Mouse (Mus musculus) mouse embryonic stem cell (cell line): ENCODE results near the gene Klhdc7b.

Experiments used
- in situ Hi-C, 2 experiments: fragments of 300-500 bp; cut with MboI; formaldehyde crosslinking; loops; 1 replicate in 1 of 2; 3 replicates in 1 of 2; pipeline ENCODE4 v1.14.3; 2019 to 2020; ENCODE audit warnings: low sequenced_read_pairs in 2 of 2, low pct_unique_long_range_greater_than_20kb in 1 of 2, mixed read lengths in 1 of 2; ENCODE audit not compliant: unreplicated experiment in 1 of 2

Gene Klhdc7b

DNA sequence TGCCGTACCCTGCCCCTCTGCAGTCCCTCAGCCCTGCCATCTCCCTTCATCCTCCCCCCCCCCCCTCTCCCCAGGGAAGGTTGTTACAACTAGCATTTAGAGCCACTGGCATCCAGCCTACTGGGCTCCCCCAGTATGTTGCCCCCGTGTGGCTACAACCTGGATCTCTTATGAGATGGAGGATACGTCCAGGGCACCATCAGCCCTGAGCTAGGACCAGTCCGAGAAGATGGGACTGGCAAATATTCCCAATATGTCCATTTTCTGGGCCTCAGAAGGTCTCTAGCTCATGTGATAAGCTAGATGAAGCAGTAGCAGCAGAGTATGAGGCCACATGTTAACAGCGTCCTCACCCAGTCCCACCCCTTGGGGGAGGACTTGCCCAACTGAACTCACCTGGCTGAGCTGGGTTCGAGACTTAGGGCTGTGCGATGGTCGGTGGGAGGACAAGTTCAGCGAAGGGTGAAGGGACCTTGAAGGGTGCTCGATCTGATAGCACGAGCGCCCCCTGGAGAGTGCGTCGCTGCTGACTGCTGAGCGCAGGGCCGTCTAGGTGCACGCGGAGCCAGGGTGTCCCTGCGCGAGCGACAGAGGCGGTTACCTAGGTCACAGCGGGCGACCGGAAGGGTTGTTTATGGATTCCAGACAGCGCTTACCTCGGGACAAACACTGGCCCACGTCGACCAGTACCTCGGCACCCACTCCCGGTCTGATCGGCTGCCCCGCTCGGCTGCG lies 11.5 kb upstream of the Klhdc7b start:
- in situ Hi-C loops, result no loop called here

DNA sequence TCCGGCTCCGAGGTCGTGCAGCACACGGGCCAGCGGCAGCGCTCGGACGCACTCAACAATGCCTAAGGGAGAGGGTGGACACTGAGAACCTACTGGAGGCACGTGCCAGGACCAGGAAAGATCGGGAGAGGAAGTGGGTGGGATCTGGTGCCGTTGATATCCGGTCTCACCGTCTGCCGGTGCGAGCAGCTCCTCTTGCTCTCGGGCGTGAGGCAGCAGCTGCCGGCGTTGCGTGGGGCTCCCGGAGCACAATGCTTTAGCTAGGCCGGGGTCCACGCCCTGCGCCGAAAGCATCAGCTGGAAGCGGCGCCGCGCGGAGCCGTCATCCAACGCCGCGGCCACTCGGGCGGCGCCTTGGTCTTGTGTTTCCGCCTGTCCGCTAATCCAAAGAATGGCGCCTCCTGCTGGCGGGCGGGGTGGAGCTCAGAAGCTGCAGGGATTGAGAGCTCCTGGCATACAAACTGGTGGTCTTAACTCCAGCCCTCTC lies 10.9 kb upstream of the Klhdc7b start, which contains the start of gene Sco2:
Sco2 (minus strand) TSS at position 85 of the 487 bp plus-strand sequence.
- in situ Hi-C loops, result no loop called here

DNA sequence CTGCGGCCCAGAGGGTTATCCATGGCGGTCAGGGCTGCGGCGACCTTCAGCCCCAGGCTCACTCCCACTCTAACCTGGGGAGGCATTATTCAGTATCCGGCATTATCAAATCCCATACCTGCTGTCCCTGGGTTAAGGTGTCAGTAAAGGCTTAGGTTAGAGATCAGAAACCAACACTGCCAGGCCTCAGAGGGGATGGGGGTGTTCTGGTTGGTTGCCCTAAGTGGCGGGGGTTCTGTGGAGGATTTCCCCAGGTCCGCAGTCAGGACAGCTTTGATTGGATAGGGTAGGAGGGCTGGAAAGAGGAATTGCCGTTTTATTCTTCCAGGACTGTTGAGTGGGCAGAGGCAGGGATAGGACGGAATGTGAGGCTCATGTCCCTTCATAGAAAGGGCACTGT lies 10.4 kb upstream of the Klhdc7b start:
- in situ Hi-C loops, result no loop called here

DNA sequence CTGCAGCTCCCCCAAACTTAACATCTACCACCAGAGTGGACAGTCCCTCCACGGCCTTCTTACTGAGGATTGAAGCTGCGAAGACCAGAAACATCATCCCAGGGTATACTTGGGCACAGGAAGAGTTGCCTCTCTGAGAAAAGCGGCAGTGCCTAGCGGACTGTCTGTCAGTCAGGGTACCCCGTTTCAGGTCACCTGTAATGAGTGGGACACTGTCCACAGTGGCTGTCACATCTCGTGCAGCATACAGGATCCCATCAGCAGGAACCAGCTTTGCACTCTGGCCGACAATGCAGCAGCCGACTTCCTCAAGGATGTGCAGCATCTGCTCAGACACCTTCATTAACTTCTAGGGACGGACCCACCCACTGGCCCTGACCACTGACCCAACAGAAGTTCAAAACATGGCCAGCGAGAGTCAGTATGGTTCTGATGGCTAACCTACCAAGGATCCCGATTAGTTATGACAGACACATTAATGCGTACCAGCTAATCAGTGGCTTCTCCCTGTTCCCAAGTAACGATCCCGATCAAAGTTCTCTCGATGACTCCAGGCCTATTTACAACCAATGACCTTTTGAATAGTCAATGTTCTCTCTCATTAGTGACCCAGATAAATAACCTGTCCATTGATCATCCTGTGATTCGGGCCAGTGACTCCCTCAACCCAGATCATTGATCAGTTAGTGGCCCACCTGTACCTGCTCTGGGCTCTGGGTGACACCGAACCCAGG lies 9.7 kb upstream of the Klhdc7b start:
- in situ Hi-C loops, result no loop called here

DNA sequence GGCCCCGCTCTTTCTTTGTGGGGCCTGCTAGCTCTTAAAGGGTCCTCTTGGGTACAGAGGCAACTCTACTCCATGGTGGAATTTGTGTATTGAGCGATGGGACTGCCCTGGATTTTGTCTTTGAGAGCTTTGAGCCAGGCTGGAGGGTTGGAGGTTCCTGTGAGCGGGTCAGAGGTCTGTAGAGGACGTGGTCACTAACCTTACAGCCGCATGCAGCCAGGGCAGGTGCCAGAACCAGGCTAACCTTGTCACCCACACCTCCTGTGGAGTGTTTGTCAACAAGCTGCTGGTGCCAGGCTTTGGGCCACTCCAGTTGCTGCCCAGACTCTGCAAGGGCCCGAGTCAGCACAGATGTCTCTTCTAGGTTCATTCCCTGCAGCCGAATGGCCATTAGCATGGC lies 8.7 kb upstream of the Klhdc7b start:
- in situ Hi-C loops, result no loop called here

DNA sequence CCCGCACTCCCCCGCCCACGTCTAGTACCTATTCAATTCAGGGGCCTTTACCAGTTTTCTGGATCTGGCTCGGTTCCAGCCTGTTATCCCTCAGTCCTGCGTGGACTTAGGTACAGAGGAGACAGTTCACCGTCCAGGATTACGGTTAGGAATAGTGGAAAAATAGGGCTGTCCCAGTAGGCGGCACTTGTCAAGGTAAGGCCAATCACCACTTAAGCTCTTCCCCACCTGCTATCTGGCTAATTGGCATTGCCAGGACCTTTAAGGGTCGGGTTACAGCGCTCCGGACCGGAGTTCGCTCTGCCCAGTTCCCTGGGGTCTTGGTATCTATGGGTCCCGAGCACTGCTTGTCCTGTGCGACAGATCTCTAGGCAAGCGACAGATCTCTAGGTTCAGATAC lies 7.8 kb upstream of the Klhdc7b start, which contains the start of gene Tymp:
Tymp (minus strand) TSS at position 83 of the 400 bp plus-strand sequence.
- in situ Hi-C loops, result no loop called here

DNA sequence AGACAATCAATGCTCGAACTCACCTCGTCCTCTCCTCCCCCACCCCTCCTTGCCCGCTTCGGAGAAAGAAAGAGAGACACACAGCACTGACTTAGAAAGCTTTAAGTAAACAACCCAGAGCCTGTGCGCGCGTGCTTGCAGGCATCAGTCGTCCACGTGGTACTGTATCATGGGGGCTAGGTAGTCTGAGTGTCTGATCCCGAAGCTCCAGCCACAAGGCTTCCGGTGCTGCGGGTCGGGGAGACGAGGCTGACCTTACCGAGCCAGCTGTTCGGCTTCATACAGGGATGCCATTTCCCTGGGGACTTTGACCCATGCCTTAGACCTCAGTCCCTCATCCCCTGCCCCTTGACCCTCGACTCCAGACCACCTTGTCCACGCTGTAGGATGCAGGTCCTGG lies 7.4 kb upstream of the Klhdc7b start:
- in situ Hi-C loops, result no loop called here

DNA sequence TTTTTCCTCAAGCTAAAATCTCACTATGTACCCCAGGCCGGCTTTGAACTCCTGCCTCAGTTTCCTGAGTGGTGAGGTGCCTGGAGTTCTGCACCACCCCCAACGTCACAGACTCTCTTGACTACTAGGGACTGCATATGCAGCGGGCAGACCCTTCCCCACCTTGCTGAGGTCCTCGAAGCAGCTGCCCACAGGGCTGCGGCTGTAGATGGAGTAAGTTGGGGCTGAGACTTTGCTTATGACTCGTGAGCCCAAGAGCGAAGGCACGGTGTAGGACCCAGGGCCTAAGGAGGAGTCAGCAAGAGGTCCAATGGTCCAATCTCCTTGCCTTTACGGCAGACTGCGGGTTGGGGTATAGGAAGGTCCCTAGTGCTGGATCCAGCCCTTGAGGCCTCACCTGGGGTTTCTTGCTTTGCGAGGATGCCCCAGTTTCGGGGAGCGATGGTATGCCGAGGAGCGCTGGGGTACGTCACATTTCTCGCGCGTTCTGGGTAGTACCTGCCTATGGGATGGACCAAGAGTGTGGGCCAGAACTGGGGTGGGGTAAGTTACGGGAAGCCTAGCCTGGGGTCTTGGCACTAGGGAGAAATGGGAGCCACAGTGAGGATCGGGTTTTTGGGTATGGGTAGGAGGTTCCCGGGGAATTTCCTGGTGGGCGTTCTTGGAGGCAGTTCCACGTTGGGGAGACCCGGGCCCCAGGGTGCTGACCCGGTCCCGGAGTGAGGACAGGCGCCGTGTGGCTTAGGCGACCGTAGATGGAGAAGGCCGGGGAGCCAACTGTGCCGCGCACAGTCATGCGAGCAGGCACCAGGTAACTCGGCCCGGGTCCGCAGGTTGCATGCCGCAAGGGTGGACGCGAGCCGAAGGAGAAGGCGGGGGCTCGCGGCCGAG lies 6.5 kb upstream of the Klhdc7b start:
- in situ Hi-C loops, result no loop called here

DNA sequence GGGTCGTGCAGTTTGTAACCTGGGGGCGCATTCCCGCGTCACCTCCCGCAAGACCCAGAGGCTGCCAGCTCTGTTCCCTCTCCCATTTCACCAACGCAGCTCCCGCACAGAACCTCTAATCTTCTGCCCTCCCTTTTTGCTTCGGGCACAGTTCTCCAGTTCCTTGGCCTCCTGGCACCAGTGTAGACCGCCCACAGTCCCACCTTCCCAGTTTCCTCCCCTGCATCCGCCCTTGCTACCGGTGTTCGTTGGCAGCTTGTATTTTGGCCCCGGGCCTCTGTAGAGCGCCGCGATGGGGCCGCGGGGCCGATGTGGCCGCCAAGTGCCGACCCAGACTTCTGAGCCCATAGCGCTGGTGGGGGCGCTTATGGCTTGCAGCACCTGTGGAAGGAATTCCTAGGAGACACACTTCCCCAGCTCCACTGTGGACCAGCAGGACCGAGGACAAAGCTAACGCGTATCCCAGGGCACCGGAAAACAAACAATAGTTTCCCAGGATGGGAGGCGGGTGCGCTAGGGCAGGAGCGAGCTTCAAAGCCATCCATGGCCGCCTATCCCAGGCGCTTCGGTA lies 5.8 kb upstream of the Klhdc7b start, which contains the start of gene Odf3b:
Odf3b (minus strand) TSS at position 452 of the 571 bp plus-strand sequence.
- in situ Hi-C loops, result no loop called here

DNA sequence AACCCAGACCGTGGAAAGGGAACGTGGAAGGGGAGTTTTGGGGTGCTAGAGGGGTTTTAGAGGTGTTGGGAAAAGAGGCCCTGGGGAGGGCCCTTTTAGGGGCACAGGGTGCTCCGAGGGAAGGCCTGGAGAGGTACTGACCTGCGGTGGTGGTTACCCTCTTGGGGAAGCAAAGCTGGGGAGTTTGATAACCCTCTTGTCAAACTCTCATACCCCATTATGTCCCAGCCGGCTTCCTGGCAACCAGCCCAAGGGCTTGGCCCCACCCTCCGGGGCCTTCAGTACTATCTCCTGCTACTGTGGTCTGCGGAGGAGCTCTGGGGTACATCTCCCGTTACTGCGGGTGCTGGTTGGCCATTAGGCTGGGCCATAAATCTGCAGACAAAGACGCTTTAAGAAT lies 5.3 kb upstream of the Klhdc7b start:
- in situ Hi-C loops, result no loop called here

DNA sequence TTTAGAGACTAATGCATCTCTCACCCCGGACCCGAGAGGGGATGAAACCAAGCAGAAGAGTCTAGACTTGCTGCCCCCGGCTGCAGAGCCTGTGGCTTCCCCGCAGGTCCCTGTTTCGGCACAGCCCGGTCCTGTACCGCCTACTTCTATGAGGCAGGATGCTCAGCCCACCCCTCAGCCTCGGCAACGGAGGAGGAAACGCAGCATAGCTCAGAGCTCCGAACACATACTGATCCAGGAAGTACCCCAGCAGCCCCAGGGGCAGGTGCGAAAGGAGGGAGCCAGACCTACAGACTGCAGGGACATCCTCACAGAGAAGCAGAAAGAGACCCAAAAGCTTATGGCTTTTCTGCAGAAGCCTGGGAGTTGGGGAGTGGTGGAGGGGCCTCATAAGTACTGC lies 2.4 kb downstream of the Klhdc7b start:
- in situ Hi-C loops, result no loop called here

DNA sequence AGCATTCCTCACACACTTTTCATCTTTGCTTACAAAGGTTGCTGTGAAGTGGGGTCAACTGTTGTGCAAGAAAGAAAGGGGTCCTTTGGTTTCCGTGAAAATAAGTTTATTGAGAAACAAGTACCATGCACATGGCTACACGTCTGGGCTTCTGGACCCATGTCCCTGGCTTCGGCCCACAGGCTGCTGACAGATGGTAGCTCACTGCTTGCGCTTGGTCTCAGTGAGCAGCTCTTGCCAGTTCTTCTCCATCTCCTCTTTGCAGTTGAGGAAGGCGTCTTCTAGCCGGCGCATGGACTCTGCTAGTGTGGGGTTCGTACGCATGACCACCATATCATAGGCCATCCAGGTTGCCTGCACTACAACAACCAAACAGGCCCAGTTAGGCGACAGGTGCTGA lies 5.4 kb downstream of the Klhdc7b start:
- in situ Hi-C loops, result no loop called here

DNA sequence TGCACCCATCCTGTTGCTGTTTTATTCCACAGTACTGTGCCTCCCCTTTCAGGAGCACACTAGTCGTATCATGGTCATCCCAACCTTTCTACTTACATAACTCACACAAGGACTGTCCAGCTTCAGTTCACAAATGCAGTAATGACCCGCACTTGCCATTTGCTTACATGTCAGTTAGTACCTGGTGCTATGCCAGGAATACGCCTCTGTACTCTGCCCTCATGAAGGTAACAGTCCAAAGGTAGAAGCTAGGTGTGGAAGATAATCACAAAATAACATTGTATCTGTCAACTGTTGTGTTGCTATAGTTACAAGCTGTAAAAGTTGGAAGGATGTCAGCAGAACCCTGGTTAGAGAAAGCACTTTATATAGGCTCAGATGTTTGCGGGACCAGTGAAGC lies 12.2 kb downstream of the Klhdc7b start:
- in situ Hi-C loops, result no loop called here

DNA sequence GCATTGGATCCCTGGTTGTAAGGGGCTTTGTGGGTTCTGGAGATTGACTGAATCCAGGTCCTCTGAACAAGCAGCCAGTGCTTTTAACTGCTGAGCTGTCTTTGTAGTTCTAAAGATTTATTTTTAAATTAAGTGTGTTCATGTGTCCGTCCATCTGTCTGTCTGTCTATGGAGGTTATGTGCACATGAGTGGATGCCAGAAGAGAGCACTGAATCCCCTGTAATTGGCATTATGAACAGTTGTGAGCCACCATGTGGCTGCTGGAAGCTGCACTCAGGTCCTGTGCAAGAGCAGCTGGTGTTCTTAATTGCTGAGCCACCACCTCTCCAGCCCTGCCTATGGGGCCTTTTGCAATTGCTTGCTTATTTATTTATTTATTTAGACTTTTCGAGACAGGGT lies 13.4 kb downstream of the Klhdc7b start:
- in situ Hi-C loops, result no loop called here

DNA sequence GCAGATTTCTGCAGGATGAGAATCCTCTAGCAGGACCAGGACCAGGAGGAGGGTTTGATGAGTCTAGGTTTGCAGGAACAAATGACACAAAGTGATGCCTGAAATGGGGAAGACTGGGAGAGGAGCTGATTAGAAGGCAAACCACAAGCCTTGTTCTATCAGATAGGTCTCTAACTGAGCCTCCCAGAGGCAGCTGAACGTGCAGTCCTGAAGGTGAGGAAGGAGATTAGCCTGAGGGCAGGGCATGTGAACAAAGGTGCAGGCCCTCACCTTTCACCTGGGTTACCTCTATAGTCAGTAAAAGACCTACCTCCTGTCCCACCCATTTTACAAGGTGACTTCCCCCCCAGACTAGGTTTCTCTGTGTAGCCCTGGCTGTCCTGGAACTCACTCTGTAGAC lies 15.0 kb downstream of the Klhdc7b start:
- in situ Hi-C loops, result no loop called here

DNA sequence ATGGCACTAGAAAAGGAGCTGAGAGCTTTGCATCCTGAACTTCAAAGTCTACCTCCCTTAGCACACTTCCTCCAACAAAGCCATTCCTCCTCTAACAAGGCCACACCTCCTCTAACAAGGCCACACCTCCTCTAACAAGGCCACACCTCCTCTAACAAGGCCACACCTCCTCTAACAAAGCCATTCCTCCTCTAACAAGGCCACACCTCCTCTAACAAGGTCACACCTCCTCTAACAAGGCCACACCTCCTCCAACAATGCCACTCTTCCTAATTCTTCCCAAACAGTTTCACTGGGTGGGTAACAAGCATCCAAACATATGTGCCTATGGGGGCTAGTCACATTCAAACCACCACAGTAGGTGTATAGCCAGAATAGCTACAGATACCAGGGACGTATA lies 17.8 kb downstream of the Klhdc7b start:
- in situ Hi-C loops, result no loop called here

DNA sequence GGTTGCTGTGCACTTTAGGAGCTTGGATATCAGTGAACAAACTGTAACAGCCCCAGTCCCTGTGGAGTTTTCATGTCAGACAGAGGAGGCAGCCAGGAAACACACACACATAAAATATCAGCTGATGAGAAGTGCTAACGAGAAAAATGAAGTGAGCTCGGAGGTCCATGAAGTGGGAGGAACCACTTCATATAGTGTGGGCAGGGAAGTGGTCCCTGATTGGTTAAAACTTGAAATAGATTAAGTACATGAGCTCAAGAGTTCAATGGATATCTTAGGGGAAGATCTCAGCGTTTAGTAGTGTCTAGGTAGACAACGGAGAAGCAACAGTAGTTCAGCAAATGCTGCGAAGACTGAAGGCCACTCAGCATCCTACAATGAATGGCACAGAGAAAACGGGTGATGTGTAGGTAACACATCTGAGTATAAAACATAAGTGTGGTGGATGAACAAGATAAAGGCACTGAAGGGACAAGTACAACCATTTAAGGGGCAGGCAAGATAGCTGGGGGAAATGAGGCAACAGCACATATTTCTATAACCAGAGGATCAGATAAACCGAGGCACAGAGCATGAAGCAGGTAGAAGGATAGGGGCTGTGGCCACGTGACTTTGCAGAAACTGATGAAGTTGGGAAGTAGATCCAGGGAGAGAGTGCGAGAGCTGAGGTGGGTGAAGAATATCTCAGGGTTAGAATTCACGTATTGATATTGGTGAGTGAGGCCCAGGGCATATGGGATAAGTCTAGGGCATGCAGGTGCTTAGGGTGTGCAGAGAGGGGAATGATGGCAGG lies 20.3 kb downstream of the Klhdc7b start:
- in situ Hi-C loops, result no loop called here

DNA sequence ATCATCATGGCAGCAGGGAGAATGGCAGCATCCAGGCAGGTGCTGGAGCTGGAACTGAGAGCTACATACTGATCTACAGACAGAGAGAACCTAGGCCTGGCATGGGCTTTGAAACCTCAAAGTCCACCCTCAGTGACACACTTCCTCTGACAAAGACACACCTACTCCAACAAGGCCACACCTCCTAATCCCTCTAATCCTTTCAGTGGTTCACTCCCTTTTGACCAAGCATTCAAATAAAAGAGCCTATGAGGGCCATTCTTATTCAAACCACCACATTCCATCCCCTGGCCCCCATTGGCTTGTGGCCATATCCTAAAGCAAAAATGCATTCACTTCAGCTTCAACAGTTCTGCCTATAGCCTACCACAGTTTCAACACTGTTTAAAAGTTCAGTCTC lies 22.0 kb downstream of the Klhdc7b start:
- in situ Hi-C loops, result no loop called here
